Mouse (Mus musculus) stomach, postnatal 0 days (tissue): ENCODE data around the gene Gnpda2.

Experiments
- CTCF ChIP-seq: IDR thresholded peaks from 2 replicates; pipeline ENCODE4 v1.5.1; 2016; ENCODE audit warnings: antibody characterized with exemption, low read depth, mild to moderate bottlenecking, moderate library complexity
- EP300 ChIP-seq: optimal IDR thresholded peaks from 2 replicates; pipeline ENCODE3; 2016; ENCODE audit warnings: antibody characterized with exemption

DNA sequence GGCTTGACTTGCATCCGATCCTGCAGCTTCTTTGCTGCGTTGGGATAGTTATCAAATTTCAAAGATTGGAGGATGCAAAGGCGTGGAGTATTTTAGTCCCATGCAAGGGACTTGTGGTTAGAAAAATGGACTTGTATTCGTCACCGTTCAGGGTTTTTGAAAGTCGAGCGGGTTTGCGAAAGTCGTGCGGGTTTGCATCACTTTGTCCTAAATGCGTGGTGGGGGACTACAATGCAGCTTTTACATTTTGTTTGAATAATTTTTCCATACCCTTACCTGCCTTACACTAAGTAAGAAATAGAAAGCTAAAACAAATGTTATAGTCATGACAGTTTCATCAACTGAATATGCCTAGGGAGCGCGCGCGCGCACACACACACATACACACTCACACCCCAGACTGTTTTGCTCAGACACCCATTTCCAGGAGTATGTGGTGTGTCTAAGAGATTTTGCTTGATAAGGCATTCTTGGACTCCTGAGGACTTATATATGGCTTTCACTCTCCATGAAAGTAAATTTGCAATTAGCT is 34.7 kb downstream of the Gnpda2 start:
- TF ChIP-seq CTCF (no peak), EP300 (no peak)
